Mouse (Mus musculus) midbrain, embryonic 11.5 days (tissue): ENCODE results near the gene Wwox. TPM values are rescaled to one million over a fixed set of nuclear protein-coding genes. Genes with fewer than 3 reads are reported as not detected.

Source experiments
- ATAC-seq: fragments of 200-750 bp; cut with Nextera tagmentation; 2 replicates; pipeline ENCODE4 v1.8.0; 2017; ENCODE audit warnings: moderate TSS enrichment, moderate library complexity; ENCODE audit not compliant: low FRiP score
- DNase-seq: peaks from one replicate; pipeline ENCODE4 v3.0.0; 2015; ENCODE audit warnings: low spot score; ENCODE audit errors: missing footprints
- H3K27ac ChIP-seq: fragments of 300-500 bp; sonication (generic); 2 replicates; pipeline ENCODE4 v1.5.1; 2014; ENCODE audit warnings: low read depth, low read length
- H3K27me3 ChIP-seq: fragments of 300-500 bp; sonication (generic); 2 replicates; pipeline ENCODE4 v1.6.1; 2014; ENCODE audit warnings: mild to moderate bottlenecking, low read length, moderate library complexity, mixed read lengths; ENCODE audit not compliant: control insufficient read depth, insufficient read depth
- H3K36me3 ChIP-seq: fragments of 300-500 bp; sonication (generic); 2 replicates; pipeline ENCODE4 v1.6.1; 2014; ENCODE audit warnings: mild to moderate bottlenecking, low read length, moderate library complexity, mixed read lengths; ENCODE audit not compliant: control insufficient read depth, insufficient read depth
- H3K4me1 ChIP-seq: fragments of 300-500 bp; sonication (generic); 2 replicates; pipeline ENCODE4 v1.6.1; 2014; ENCODE audit warnings: low read length; ENCODE audit not compliant: control insufficient read depth, insufficient read depth
- H3K4me2 ChIP-seq: fragments of 300-500 bp; sonication (generic); 2 replicates; pipeline ENCODE4 v1.6.1; 2014; ENCODE audit warnings: mild to moderate bottlenecking, moderate library complexity
- H3K4me3 ChIP-seq: fragments of 300-500 bp; sonication (generic); 2 replicates; pipeline ENCODE4 v1.5.1; 2014; ENCODE audit warnings: low read depth, low read length
- H3K9ac ChIP-seq: fragments of 300-500 bp; sonication (generic); 2 replicates; pipeline ENCODE4 v1.6.1; 2014; ENCODE audit warnings: low read length
- H3K9me3 ChIP-seq: fragments of 300-500 bp; sonication (generic); 2 replicates; pipeline ENCODE4 v1.6.1; 2016; ENCODE audit warnings: low read length; ENCODE audit not compliant: control insufficient read depth
- WGBS: fragments of 180-500 bp; shearing (Covaris S2); extraction: QIAGEN DNeasy Blood & Tissue Kit; methylation state at CpG from one replicate; pipeline ENCODE4 v1.1.7; 2014; 5-methylcytosine and 5-hydroxymethylcytosine counted together
- polyA plus RNA-seq: library from polyadenylated mRNA; unstranded; fragments of >200 nt; fragmentation: Nextera tagmentation; extraction: Ambion mirVana; gene quantifications from 2 replicates; pipeline ENCODE4 v1.2.1, GENCODE M21; 2014

The Wwox gene
- polyA plus RNA-seq, 1 experiment from 2014 or later: 12.1 TPM

- Histone ChIP-seq H3K9me3 (no peaks in the 10 kb centered on the region), H3K4me3 (no peak overlapping the region), H3K4me2 (no peak overlapping the region), H3K27me3 (no peaks in the 10 kb centered on the region), H3K27ac (no peak overlapping the region), H3K4me1 (no peaks in the 10 kb centered on the region), H3K36me3 (no peaks in the 10 kb centered on the region), H3K9ac (no peak overlapping the region)
- ATAC-seq (no peak), DNase-seq (no peak)
- WGBS: 88% methylated on average over 15 of the region's 15 CpGs
Observed at GRCm38 (mm10) chr8:114834730-114835129, 395.3 kb downstream of the Wwox start.

DNA sequence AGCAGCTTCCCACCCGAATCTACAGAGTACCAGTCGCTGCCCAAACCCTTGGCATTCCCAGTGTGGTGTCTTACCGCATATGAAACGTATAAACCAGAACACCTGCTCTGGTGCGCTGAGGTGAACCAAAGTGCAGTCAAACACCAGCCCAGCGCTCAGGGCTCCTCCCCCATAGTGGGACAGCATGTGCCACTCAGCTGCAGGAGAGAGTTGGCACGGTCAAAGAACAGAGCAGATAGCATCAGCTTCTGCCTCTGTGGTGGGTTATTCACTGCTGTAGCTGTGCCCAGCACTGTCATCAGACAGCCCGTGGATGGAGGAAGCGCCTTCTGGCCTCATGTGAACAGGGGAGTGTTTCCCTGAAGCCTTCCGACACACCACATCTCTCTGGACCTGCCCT lies 400.5 kb downstream of the Wwox start:
- no peaks in the 10 kb centered on the region for H3K27me3 ChIP-seq
- no peak overlapping the region for H3K27ac ChIP-seq
- H3K4me2 ChIP-seq: no peak overlapping the region
- no peak overlapping the region for H3K9ac ChIP-seq
- ATAC-seq (no peak), DNase-seq (no peak)
- no peak overlapping the region for H3K4me3 ChIP-seq
- H3K36me3 ChIP-seq: no peaks in the 10 kb centered on the region
- H3K9me3 ChIP-seq: no peaks in the 10 kb centered on the region
- H3K4me1 ChIP-seq: no peaks in the 10 kb centered on the region; the same call in none of the 2 replicates
- 90% methylated on average over 10 of the region's 10 CpGs for WGBS

GRCm38 (mm10) chr8:114847666-114848065 lies 408.2 kb downstream of the Wwox start:
- 92% methylated on average over 7 of the region's 7 CpGs for WGBS
- H3K4me3 ChIP-seq: no peak overlapping the region
- H3K4me1 ChIP-seq: peaks cover 20% of the 10 kb centered on the region
- no peaks in the 10 kb centered on the region for H3K36me3 ChIP-seq
- H3K27me3 ChIP-seq: no peaks in the 10 kb centered on the region
- H3K27ac ChIP-seq: no peak overlapping the region
- no peak for ATAC-seq
- H3K4me2 ChIP-seq: no peak overlapping the region
- no peak for DNase-seq
- no peaks in the 10 kb centered on the region for H3K9me3 ChIP-seq
- no peak overlapping the region for H3K9ac ChIP-seq

DNA sequence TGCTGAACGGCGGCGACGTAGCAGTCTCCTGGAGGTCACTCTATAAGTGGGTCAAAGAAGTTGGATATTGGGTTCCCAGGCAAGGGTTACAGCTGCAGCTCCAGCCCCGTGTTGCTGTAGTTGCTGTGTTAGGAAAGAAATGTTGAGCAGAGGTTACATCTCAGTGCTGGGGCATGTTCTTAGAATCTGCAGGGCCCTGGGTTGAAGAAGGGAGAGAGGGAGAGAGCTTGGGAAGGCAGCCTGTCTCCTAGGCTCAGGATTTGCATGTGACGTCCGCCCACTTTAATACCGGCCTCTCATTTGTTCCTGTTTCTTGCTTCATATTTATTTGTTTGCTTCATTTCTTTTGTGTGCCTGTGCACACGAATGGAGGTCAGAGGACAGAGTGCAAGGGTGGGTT lies 410.0 kb downstream of the Wwox start:
- no peaks in the 10 kb centered on the region for H3K36me3 ChIP-seq
- DNase-seq: no peak
- 60% methylated on average over 9 of the region's 9 CpGs for WGBS
- peaks cover 20% of the 10 kb centered on the region for H3K4me1 ChIP-seq
- no peak for ATAC-seq
- no peaks in the 10 kb centered on the region for H3K27me3 ChIP-seq
- no peak overlapping the region for H3K9ac ChIP-seq
- H3K4me3 ChIP-seq: no peak overlapping the region
- no peak overlapping the region for H3K27ac ChIP-seq
- no peaks in the 10 kb centered on the region for H3K9me3 ChIP-seq
- H3K4me2 ChIP-seq: no peak overlapping the region

DNA sequence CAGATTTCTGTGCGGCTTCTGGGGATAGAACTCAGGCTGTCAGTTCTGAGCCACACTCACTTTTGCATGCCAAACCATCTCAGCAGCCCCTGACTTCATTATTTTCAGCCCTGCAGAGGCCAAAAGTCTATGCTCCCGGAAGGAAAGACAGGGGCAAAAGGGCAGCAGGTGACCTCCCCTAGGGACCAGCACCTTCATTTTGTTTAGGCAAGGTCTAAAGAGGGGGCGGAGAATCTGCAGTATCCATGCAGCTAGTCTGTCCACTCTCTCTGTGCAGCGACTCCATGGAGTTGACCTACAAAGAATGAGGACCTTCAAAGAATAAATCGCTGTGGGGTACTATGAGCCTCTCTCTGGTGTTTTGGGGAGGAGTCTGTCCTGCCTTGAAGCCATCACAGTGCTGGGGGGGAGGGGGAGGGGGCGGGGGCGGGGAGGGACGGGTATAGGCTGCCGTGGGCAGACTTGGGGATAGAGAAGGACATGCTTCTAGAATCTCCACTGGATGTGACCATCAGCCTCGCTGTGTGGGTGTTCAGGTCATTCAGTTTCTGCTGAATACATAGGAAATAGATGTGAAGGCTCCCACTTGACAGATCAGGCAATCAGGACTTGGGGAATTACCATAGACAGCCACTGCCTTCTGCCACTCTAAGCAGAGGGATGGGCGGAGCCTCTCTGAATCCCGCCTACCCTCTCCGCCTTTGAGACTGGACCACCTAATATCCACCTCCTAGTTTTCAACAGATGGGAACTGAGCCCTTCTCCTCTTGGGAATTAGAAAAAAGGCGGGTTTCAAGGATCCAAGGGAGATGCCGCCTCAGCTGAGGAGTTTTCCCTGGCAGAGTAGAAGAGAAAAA lies 410.8 kb downstream of the Wwox start:
- Histone ChIP-seq H3K4me2 (no peak overlapping the region), H3K27ac (no peak overlapping the region), H3K9me3 (no peaks in the 10 kb centered on the region), H3K4me3 (no peak overlapping the region), H3K27me3 (no peaks in the 10 kb centered on the region), H3K9ac (no peak overlapping the region), H3K36me3 (no peaks in the 10 kb centered on the region), H3K4me1 (peaks cover 20% of the 10 kb centered on the region)
- 36% methylated on average over 15 of the region's 15 CpGs for WGBS
- DNase-seq (no peak), ATAC-seq (peak; percentile 63)

DNA sequence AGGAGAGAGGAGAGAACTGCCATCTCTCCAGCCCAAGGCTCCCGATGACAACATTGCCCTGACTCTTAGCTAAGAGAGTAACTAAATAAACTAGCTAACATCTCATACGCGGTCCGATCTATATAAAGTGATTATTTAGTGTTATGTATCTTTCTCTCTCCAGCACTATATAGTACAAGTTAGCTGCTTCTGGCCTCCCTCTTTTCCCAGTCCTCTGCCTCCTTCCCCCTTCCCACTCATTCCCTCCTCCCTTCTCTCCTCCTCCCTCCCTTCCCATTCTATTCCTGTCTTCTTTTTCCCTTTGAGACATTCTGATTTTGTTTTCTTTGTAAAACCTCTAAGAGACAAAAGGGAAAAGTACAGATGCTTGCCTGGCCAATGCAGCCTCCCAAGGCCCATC lies 414.3 kb downstream of the Wwox start:
- Histone ChIP-seq H3K36me3 (no peaks in the 10 kb centered on the region), H3K27me3 (no peaks in the 10 kb centered on the region), H3K9ac (no peak overlapping the region), H3K9me3 (no peaks in the 10 kb centered on the region), H3K4me1 (peaks cover 18% of the 10 kb centered on the region), H3K4me2 (no peak overlapping the region), H3K4me3 (no peak overlapping the region), H3K27ac (no peak overlapping the region)
- DNase-seq: peak; percentile 65
- WGBS: 90% methylated on average over 4 of the region's 4 CpGs
- ATAC-seq: no peak

DNA sequence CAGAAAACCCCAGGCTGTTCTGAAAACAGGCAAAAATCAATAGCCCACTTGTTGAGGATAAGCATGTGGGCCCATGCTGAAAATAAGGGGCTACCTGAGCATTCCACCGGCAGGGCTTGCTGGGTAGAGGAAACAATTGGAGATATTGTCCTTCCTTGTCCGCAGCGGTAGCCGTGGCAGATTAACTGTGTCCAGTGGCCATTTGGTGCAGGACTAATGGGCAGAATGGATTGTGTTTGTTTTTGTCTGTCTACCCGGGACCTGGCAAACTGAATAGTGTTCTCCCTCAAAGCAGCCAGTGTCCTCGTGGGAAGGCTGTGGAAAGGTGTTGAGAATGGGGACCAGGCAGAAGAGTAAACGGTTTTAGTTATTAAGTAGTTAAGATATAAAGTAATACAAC lies 416.4 kb downstream of the Wwox start:
- no peaks in the 10 kb centered on the region for H3K36me3 ChIP-seq
- H3K27me3 ChIP-seq: no peaks in the 10 kb centered on the region
- H3K9me3 ChIP-seq: no peaks in the 10 kb centered on the region
- no peak overlapping the region for H3K9ac ChIP-seq
- H3K27ac ChIP-seq: no peak overlapping the region
- ATAC-seq (no peak), DNase-seq (peak; percentile 90)
- WGBS: 15% methylated on average over 7 of the region's 7 CpGs
- no peak overlapping the region for H3K4me3 ChIP-seq
- peaks cover 5% of the 10 kb centered on the region for H3K4me1 ChIP-seq
- peak overlapping the region; percentile 10; the same call in 1 of the 2 replicates for H3K4me2 ChIP-seq

GRCm38 (mm10) chr8:114865911-114866310 lies 426.5 kb downstream of the Wwox start:
- no peaks in the 10 kb centered on the region for H3K4me1 ChIP-seq
- H3K4me2 ChIP-seq: no peak overlapping the region
- whole genome bisulfite sequencing: 15% methylated on average over 3 of the region's 3 CpGs
- H3K27me3 ChIP-seq: no peaks in the 10 kb centered on the region
- H3K36me3 ChIP-seq: no peaks in the 10 kb centered on the region
- H3K9ac ChIP-seq: no peak overlapping the region
- no peak overlapping the region for H3K4me3 ChIP-seq
- no peak overlapping the region for H3K27ac ChIP-seq
- no peak for ATAC-seq
- H3K9me3 ChIP-seq: no peaks in the 10 kb centered on the region
- no peak for DNase-seq

DNA sequence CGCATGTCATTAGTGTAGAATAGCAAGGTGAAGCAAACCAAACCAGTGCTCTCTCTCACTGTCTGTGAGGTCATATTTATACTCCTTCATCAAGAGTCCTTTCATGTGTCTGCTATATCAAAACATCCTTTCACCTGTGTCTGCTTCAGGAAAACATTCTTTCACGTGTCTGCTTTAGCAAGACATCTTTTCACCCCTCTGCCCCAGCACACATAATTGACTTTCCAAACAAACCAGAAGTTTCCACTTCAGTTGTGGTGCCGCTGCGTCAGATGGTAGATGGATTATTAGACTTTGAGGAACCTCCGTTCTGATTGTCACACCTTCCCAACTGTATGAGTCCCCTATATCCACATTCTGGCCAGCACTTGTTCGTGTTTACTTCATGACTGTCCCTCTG lies 429.9 kb downstream of the Wwox start:
- ATAC-seq: no peak
- no peaks in the 10 kb centered on the region for H3K36me3 ChIP-seq
- H3K9ac ChIP-seq: no peak overlapping the region
- no peaks in the 10 kb centered on the region for H3K4me1 ChIP-seq
- H3K9me3 ChIP-seq: no peaks in the 10 kb centered on the region
- no peak overlapping the region for H3K27ac ChIP-seq
- no peak overlapping the region for H3K4me3 ChIP-seq
- no peaks in the 10 kb centered on the region for H3K27me3 ChIP-seq
- no peak for DNase-seq
- no peak overlapping the region for H3K4me2 ChIP-seq
- WGBS: 94% methylated on average over 6 of the region's 6 CpGs
